Mouse (Mus musculus): ENCODE data around the gene Cavin4. TPM values are rescaled to one million over a fixed set of nuclear protein-coding genes. Genes with fewer than 3 reads are reported as not detected.
"Not testable (repeated sequence)": the region's sequence is repeated elsewhere in the genome, so short reads cannot be mapped to it uniquely, and the experiment has no call there.

Cavin4 gene
- total RNA-seq, 2 experiments from 2014 or later: 2.5 to 2.7 TPM

DNA sequence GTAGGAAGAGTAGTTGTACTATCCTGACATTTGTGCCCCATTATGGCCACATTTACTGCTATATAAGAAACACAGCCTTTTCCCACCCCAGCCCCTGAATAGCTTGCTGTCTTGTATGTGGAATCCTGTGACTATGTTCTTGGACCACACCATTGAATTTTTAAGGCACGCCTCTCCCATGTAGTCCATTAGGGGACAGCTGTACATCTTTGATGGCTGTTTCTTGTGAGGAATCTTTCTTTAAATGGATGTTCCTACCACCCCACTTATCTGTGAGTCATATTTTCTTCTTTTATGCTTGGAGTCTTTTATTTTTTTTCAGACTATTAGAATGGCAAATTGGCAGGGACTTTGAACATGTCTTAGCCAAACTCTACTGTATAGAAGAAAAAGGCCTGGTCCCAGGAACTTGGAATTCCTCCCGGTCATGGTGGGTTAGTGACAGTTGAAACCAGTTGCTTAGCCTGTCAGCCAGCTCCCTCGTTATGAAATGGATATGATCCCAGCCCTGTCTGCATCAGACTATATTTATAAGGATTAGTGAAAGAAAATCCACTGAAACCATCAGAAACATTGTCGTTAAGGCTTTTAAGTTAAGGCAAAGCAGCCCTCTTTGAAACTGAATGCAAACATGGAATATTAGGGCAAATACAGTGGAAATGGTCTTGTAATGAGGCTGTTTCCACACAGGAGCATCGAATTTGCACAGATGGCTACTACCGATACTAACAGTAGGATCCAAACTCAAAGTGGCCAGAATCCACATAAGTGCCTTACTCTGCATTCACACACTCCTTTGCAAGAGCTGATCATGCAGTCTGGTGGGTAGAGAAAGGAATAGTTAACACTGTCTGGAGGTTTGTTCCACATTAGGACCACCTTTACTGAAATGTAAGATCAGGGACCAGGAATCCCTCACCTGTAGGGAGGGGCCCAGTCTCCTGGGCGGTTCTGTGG is 2.4 kb upstream of the Cavin4 start:
- intact Hi-C loops (cut with DNase I): no loop called here
- no peak for DNase-seq (ENCODE audit: extremely low spot score in 1 of 2, low spot score in 2 of 2)

- no peak for DNase-seq (ENCODE audit: extremely low spot score in 1 of 2, low spot score in 2 of 2)
- intact Hi-C loops (cut with DNase I): no loop called here
Observed at GRCm38 (mm10) chr4:48664021-48664420, 707 bp downstream of the Cavin4 start.

DNA sequence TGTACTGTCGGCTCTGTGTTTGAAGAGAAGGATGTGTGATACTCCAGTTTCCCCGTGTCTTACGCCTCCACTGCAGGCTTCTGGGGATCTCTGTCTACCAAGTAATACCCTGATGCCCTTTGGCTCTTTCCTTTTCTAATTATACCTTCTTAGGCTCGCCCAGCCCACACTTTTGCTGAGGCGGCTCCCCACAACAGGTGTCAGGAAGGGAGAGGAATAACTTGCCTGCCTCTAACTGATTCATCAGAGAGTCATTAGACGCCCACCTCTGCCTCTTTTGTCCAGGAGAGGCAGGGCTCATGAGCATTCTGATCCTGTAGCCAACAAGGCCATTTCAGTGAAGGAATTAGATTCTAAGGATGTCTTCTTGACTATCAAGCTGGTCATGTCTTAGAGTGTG is 4.0 kb downstream of the Cavin4 start:
- intact Hi-C loops (cut with DNase I): no loop called here
- DNase-seq (ENCODE audit: extremely low spot score in 1 of 2, low spot score in 2 of 2): no peak

GRCm38 (mm10) chr4:48672915-48673314 is 9.6 kb downstream of the Cavin4 start:
- no peak for DNase-seq (ENCODE audit: extremely low spot score in 1 of 2, low spot score in 2 of 2)
- intact Hi-C loops (cut with DNase I): no loop called here

GRCm38 (mm10) chr4:48674412-48674811 is 11.1 kb downstream of the Cavin4 start:
- intact Hi-C loops (cut with DNase I): no loop called here
- no peak for DNase-seq (ENCODE audit: extremely low spot score in 1 of 2, low spot score in 2 of 2)

DNA sequence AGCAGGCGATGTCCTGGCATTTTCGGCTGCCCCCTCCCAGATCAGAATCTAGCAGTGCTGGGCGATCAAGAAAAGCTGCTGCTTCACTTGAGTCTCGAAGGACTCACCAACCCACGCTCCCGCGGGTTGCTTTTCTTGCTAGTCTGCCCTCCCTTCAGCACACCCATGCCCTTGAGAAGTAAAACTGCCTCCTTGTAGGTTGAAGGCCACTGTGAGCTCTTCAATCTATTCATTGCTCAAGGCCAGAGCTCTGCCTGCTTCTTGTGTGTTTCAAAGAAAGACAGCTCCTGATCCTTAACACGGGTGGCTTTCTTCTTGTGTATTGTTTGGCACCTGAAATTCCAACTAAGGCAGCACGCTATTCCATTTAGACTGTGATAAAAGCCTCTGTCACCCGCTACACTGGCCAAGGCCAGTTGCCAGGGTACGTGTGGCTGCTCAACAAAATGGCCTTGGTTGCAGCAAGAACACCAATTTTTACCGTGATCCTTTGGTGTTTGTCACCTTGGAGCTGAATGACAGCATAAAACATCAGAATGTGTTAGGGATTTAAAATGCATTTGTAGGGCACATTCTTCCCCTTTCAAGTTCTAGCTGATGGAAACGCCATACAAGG is 13.4 kb downstream of the Cavin4 start:
- intact Hi-C loops (cut with DNase I): no loop called here
- no peak for DNase-seq (ENCODE audit: extremely low spot score in 1 of 2, low spot score in 2 of 2)

DNA sequence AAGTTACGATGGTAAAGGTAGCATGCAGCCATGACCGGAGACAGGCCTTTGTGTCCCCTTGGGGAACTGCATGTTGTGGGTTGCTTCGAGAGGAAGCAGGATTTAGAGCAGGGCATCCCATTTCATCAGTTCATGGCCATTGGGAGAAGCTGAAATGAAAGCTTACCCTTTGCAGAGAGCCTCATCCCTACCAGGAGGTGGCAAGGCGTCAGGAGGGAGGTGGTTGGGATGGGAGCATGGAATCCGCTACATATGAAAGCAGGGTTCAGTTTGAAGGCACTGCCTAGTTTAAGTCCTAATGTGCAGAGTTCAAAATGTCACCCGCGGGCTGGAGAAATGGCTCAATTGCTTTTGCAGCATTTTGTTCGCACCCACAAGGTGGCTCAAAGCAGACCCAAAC is 14.0 kb downstream of the Cavin4 start:
- intact Hi-C loops (cut with DNase I): no loop called here
- no peak for DNase-seq (ENCODE audit: extremely low spot score in 1 of 2, low spot score in 2 of 2)

DNA sequence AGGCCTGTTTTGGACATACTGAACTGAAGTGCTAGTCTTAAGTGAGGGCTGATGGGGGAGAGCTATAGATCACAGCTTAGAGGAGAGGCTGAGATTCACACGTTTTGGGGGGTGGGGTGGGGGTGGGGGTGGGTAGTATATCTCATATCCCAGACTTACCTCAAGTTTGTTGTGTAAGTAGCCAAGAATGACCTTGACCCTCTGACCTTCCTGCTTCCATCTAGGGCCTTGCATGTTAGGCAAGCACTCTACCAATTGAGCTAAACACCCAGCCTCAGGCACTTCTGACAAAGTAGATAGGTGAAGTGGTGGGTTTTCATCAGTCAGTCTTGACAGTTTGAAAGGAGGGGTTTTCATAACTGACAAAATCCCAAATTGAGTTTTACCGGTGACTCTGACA is 14.5 kb downstream of the Cavin4 start:
- no peak for DNase-seq (ENCODE audit: extremely low spot score in 1 of 2, low spot score in 2 of 2)
- intact Hi-C loops (cut with DNase I): no loop called here

DNA sequence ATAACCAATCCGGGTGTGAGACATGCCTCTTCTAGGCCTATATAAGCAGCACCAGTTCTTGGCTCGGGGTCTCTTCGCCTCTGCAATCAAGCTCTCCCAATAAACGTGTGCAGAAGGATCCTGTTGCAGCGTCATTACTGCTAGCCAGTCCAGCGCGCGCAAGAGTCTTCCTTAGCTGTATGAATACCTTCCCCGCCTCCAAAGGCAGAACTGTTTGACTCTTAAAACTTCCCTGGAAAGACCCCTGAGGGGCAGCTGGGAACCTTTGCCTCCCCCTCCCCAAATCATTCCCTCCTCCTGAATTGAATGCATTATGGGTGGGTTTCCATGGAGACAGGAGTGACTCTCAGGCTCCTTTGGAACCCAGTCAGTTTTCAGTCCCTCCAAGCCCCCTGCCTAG is 15.5 kb downstream of the Cavin4 start:
- no peak for DNase-seq (ENCODE audit: extremely low spot score in 1 of 2, low spot score in 2 of 2)
- intact Hi-C loops (cut with DNase I): no loop called here

- not testable (repeated sequence) for DNase-seq (ENCODE audit: extremely low spot score in 1 of 2, low spot score in 2 of 2)
- intact Hi-C loops (cut with DNase I): loop anchor here (2.0 to 10.0 kb wide), 3 partner anchors 92 to 1255 kb away; partner anchors contain the start of gene Tmeff1
Observed at GRCm38 (mm10) chr4:48679728-48680127, 16.4 kb downstream of the Cavin4 start.

- intact Hi-C loops (cut with DNase I): loop anchor here (2.0 to 10.0 kb wide), 3 partner anchors 93 to 1255 kb away; partner anchors contain the start of gene Tmeff1
- DNase-seq (ENCODE audit: extremely low spot score in 1 of 2, low spot score in 2 of 2): no peak
Observed at GRCm38 (mm10) chr4:48680214-48680613, 16.9 kb downstream of the Cavin4 start.

DNA sequence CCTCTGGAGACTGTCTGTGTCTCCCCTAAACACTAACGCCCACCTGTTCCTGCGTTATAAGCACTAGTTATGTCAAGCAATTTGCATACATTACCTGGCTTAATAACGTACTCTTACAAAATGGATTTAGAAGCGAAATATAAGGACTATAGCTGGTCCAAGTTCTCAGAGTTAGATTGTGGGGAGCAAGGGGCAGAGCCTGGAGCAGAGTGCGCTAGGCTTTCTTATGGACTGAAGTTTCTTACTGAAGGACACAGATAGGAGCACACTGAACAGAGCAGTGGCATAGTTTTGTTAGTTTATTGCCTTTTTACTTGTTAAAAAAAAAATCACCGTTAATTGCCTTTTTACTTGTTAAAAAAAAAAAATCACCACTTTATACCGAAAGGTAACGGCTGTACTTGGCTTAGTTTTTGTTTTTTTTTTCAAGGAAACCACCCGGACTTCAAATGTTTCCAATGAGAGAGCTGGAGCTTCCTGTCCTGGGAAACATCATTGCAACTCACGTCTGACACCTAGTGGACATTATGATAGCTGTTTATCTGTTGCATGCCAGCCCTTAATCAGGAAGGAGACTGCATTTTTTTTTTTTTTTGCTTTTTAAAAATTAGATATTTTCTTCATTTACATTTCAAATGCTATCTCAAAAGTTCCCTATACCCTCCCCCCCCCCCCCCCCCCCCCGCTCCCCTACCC is 17.5 kb downstream of the Cavin4 start:
- intact Hi-C loops (cut with DNase I): loop anchor here (2.0 to 10.0 kb wide), 3 partner anchors 93 to 1256 kb away; partner anchors contain the start of gene Tmeff1

GRCm38 (mm10) chr4:48683126-48683525 is 19.8 kb downstream of the Cavin4 start:
- no peak for DNase-seq (ENCODE audit: extremely low spot score in 1 of 2, low spot score in 2 of 2)
- intact Hi-C loops (cut with DNase I): loop anchor here (5.0 to 10.0 kb wide), 2 partner anchors 96 to 1258 kb away; partner anchors contain the start of gene Tmeff1

More for the DNA sequence above, 17.5 kb downstream of the Cavin4 start:
- DNase-seq (ENCODE audit: extremely low spot score in 1 of 2, low spot score in 2 of 2): peak in 1 of 2 experiments; percentile 70

DNA sequence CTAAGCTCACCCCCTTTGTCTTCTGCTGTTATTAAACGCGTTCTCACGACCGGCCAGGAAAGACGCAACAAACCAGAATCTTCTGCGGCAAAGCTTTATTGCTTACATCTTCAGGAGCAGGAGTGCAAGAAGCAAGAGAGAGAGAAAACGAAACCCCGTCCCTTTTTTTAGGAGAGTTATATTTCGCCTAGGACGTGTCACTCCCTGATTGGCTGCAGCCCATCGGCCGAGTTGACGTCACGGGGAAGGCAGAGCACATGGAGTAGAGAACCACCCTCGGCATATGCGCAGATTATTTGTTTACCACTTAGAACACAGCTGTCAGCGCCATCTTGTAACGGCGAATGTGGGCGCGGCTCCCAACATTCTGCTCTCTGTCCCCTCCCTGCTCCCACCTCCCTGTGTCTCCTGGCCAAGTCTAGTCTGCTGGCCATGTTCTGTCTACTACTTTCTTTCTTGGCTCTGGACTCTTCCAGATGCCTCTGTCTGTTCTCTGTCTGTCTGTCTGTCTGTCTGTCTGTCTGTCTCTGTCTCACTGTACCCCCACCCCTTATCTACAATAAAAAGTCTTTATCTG is 20.4 kb downstream of the Cavin4 start:
- intact Hi-C loops (cut with DNase I): loop anchor here (5.0 to 10.0 kb wide), 2 partner anchors 96 to 1259 kb away; partner anchors contain the start of gene Tmeff1
- not testable (repeated sequence) for DNase-seq (ENCODE audit: extremely low spot score in 1 of 2, low spot score in 2 of 2)

DNA sequence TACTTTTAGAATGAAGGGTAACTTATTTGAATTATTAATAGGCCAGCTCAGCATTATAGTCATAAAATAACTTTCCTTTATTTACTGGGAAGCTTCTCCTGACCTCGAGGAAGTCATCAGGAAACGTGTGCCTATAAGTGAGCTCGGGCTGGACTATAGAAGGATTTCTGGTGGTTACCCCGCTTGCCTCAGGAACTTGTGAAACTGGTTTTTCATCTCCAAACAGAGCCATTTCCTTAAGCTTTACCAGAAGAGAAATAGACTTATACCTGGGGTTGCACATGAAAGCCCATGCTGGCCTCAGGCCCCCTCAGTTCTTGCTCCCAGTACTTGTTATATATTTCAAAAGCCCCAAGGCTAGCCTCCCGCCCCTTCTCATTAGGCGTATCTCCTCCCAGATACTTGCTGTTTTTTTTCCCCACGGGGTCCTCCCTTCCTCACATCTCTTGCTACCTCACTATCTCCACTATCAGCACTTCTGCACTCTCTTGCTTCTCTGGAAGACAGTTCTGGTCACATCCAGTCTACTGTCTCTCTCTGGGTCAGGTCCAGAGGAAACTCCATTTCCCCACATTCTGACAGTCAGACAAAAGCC is 21.4 kb downstream of the Cavin4 start:
- no peak for DNase-seq (ENCODE audit: extremely low spot score in 1 of 2, low spot score in 2 of 2)
- intact Hi-C loops (cut with DNase I): loop anchor here (5.0 to 10.0 kb wide), 2 partner anchors 97 to 1260 kb away; partner anchors contain the start of gene Tmeff1

DNA sequence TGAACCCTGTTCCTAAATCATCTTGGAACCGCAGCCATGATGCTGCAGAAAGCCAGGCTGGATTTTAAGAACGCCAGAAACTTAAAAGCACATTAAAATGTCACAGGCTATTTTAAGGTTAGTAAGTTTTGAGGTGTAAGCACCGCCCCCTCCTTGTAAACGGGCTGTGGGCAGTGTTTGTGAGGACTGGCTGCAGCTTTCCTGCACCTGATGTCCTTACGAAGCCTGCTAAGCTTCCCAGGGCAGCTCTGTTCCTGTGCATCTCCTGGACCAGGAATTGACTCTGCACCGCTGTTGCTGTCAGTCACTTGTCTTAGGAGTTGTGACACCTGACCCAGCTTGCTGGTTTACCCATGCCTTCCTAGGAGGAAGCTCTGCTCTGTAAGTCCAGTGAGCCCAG is 24.8 kb downstream of the Cavin4 start:
- intact Hi-C loops (cut with DNase I): loop anchor here (10.0 kb wide), 1 partner anchor 1263 kb away; no protein-coding TSS in a partner anchor
- no peak for DNase-seq (ENCODE audit: extremely low spot score in 1 of 2, low spot score in 2 of 2)

- peak; percentile 79 to 83 for DNase-seq (ENCODE audit: extremely low spot score in 1 of 2, low spot score in 2 of 2)
- intact Hi-C loops (cut with DNase I): loop anchor here (2.0 to 10.0 kb wide), 5 partner anchors 82 to 936 kb away; partner anchors contain the start of gene Plppr1
Observed at GRCm38 (mm10) chr4:48690640-48691039, 27.3 kb downstream of the Cavin4 start.
